Mouse (Mus musculus): ENCODE results near the gene Fgr. TPM values are rescaled to one million over a fixed set of nuclear protein-coding genes. Genes with fewer than 3 reads are reported as not detected.

Fgr gene
- polyA plus RNA-seq, 1 experiment from 2014 or later = 0.08 TPM

GRCm38 (mm10) chr4:133011821-133012775 lies 38.2 kb downstream of the Fgr start:
- WGBS = under 1% methylated on average over 67 of the region's 84 CpGs
- Histone ChIP-seq H3K9ac (replicated peaks; ENCODE audit: low read length) (peak overlapping the region; percentile 98), H3K4me3 (ENCODE audit: low read depth, low read length) (peak overlapping the region; percentile 97), H3K4me1 (ENCODE audit: control insufficient read depth, insufficient read depth, low read length) (peaks cover 27% of the 10 kb centered on the region), H3K4me2 (ENCODE audit: low read depth, low read length) (peak overlapping the region; percentile 94), H3K27me3 (ENCODE audit: control insufficient read depth, insufficient read depth, low read length) (no peaks in the 10 kb centered on the region), H3K9me3 (replicated peaks; ENCODE audit: control insufficient read depth, low read length) (no peaks in the 10 kb centered on the region), H3K36me3 (replicated peaks; ENCODE audit: control insufficient read depth, insufficient read depth, low read depth, low read length) (no peaks in the 10 kb centered on the region), H3K27ac (replicated peaks; ENCODE audit: low read depth, low read length) (peak overlapping the region; percentile 91)
- DNase-seq (ENCODE audit: low spot score) (peak; percentile 78), ATAC-seq (replicated peaks; ENCODE audit: insufficient number of reproducible peaks, low FRiP score, low TSS enrichment, low read depth) (no peak)

- no peaks in the 10 kb centered on the region for H3K27me3 ChIP-seq (ENCODE audit: control insufficient read depth, insufficient read depth, low read length)
- DNase-seq (ENCODE audit: low spot score) = no peak
- peak overlapping the region; percentile 97 for H3K4me3 ChIP-seq (ENCODE audit: low read depth, low read length)
- no peaks in the 10 kb centered on the region for H3K36me3 ChIP-seq (replicated peaks; ENCODE audit: control insufficient read depth, insufficient read depth, low read depth, low read length)
- no peaks in the 10 kb centered on the region for H3K9me3 ChIP-seq (replicated peaks; ENCODE audit: control insufficient read depth, low read length)
- peak overlapping the region; percentile 91 for H3K27ac ChIP-seq (replicated peaks; ENCODE audit: low read depth, low read length)
- peak overlapping the region; percentile 98 for H3K9ac ChIP-seq (replicated peaks; ENCODE audit: low read length)
- peak overlapping the region; percentile 94 for H3K4me2 ChIP-seq (ENCODE audit: low read depth, low read length)
- no peak for ATAC-seq (replicated peaks; ENCODE audit: insufficient number of reproducible peaks, low FRiP score, low TSS enrichment, low read depth)
- H3K4me1 ChIP-seq (ENCODE audit: control insufficient read depth, insufficient read depth, low read length) = peaks cover 30% of the 10 kb centered on the region
- whole genome bisulfite sequencing = 0% methylated on average over 15 of the region's 17 CpGs
These were observed 38.9 kb downstream of the Fgr start for GRCm38 (mm10) chr4:133012776-133013265.

- Histone ChIP-seq H3K4me3 (ENCODE audit: low read depth, low read length) (peak overlapping the region; percentile 97), H3K9ac (replicated peaks; ENCODE audit: low read length) (peak overlapping the region; percentile 98), H3K27me3 (ENCODE audit: control insufficient read depth, insufficient read depth, low read length) (no peaks in the 10 kb centered on the region), H3K4me1 (ENCODE audit: control insufficient read depth, insufficient read depth, low read length) (peaks cover 26% of the 10 kb centered on the region), H3K4me2 (ENCODE audit: low read depth, low read length) (peak overlapping the region; percentile 94), H3K36me3 (replicated peaks; ENCODE audit: control insufficient read depth, insufficient read depth, low read depth, low read length) (no peaks in the 10 kb centered on the region), H3K9me3 (replicated peaks; ENCODE audit: control insufficient read depth, low read length) (no peaks in the 10 kb centered on the region), H3K27ac (replicated peaks; ENCODE audit: low read depth, low read length) (peak overlapping the region; percentile 91)
- WGBS = 3% methylated on average over 15 of the region's 18 CpGs
- ATAC-seq (replicated peaks; ENCODE audit: insufficient number of reproducible peaks, low FRiP score, low TSS enrichment, low read depth) (peak; percentile 31), DNase-seq (ENCODE audit: low spot score) (no peak)
These were observed 39.5 kb downstream of the Fgr start for GRCm38 (mm10) chr4:133013266-133013891.

GRCm38 (mm10) chr4:133014088-133014487 lies 40.2 kb downstream of the Fgr start:
- H3K9ac ChIP-seq (replicated peaks; ENCODE audit: low read length) = no peak overlapping the region; the same call in 1 of the 2 replicates
- H3K4me2 ChIP-seq (ENCODE audit: low read depth, low read length) = peak overlapping the region; percentile 94
- no peaks in the 10 kb centered on the region for H3K36me3 ChIP-seq (replicated peaks; ENCODE audit: control insufficient read depth, insufficient read depth, low read depth, low read length)
- DNase-seq (ENCODE audit: low spot score) (no peak), ATAC-seq (replicated peaks; ENCODE audit: insufficient number of reproducible peaks, low FRiP score, low TSS enrichment, low read depth) (no peak)
- no peaks in the 10 kb centered on the region for H3K27me3 ChIP-seq (ENCODE audit: control insufficient read depth, insufficient read depth, low read length)
- peaks cover 26% of the 10 kb centered on the region for H3K4me1 ChIP-seq (ENCODE audit: control insufficient read depth, insufficient read depth, low read length)
- H3K9me3 ChIP-seq (replicated peaks; ENCODE audit: control insufficient read depth, low read length) = no peaks in the 10 kb centered on the region
- H3K27ac ChIP-seq (replicated peaks; ENCODE audit: low read depth, low read length) = 0 out of 2 replicates have a peak overlapping the region, but pooled peaks have one; percentile 20
- H3K4me3 ChIP-seq (ENCODE audit: low read depth, low read length) = peak overlapping the region; percentile 97
- 23% methylated on average over 5 of the region's 5 CpGs for WGBS

- no peak overlapping the region for H3K4me3 ChIP-seq (ENCODE audit: low read depth, low read length)
- H3K9ac ChIP-seq (replicated peaks; ENCODE audit: low read length) = peak overlapping the region; percentile 4; the same call in 1 of the 2 replicates
- ATAC-seq (replicated peaks; ENCODE audit: insufficient number of reproducible peaks, low FRiP score, low TSS enrichment, low read depth) = no peak
- H3K4me2 ChIP-seq (ENCODE audit: low read depth, low read length) = peak overlapping the region; percentile 16; the same call in 1 of the 2 replicates
- H3K27me3 ChIP-seq (ENCODE audit: control insufficient read depth, insufficient read depth, low read length) = no peaks in the 10 kb centered on the region
- WGBS = 22% methylated on average over 10 of the region's 10 CpGs
- H3K27ac ChIP-seq (replicated peaks; ENCODE audit: low read depth, low read length) = no peak overlapping the region
- DNase-seq (ENCODE audit: low spot score) = no peak
- no peaks in the 10 kb centered on the region for H3K36me3 ChIP-seq (replicated peaks; ENCODE audit: control insufficient read depth, insufficient read depth, low read depth, low read length)
- peaks cover 26% of the 10 kb centered on the region for H3K4me1 ChIP-seq (ENCODE audit: control insufficient read depth, insufficient read depth, low read length)
- no peaks in the 10 kb centered on the region for H3K9me3 ChIP-seq (replicated peaks; ENCODE audit: control insufficient read depth, low read length)
These were observed 41.2 kb downstream of the Fgr start for GRCm38 (mm10) chr4:133014896-133015709.

- peak overlapping the region; percentile 28; the same call in 1 of the 2 replicates for H3K27ac ChIP-seq (replicated peaks; ENCODE audit: low read depth, low read length)
- 24% methylated on average over 9 of the region's 9 CpGs for WGBS
- H3K9ac ChIP-seq (replicated peaks; ENCODE audit: low read length) = peak overlapping the region; percentile 32
- ATAC-seq (replicated peaks; ENCODE audit: insufficient number of reproducible peaks, low FRiP score, low TSS enrichment, low read depth) (no peak), DNase-seq (ENCODE audit: low spot score) (no peak)
- no peaks in the 10 kb centered on the region for H3K9me3 ChIP-seq (replicated peaks; ENCODE audit: control insufficient read depth, low read length)
- H3K27me3 ChIP-seq (ENCODE audit: control insufficient read depth, insufficient read depth, low read length) = no peaks in the 10 kb centered on the region
- H3K4me3 ChIP-seq (ENCODE audit: low read depth, low read length) = no peak overlapping the region
- peaks cover 30% of the 10 kb centered on the region for H3K4me1 ChIP-seq (ENCODE audit: control insufficient read depth, insufficient read depth, low read length)
- no peaks in the 10 kb centered on the region for H3K36me3 ChIP-seq (replicated peaks; ENCODE audit: control insufficient read depth, insufficient read depth, low read depth, low read length)
- H3K4me2 ChIP-seq (ENCODE audit: low read depth, low read length) = peak overlapping the region; percentile 13; the same call in 1 of the 2 replicates
These were observed 42.1 kb downstream of the Fgr start for GRCm38 (mm10) chr4:133015710-133016651.

Measured in embryonic facial prominence, embryonic 11.5 days (tissue).